Mouse (Mus musculus) liver, embryonic 11.5 days (tissue): ENCODE measurements at regions not wholly inside any gene's neighbourhood (a gene's known extent, or its start where the extent isn't known, plus 50 kb on each side); places are given as distances from the start of the nearest gene placed in this dataset.
"Not testable (repeated sequence)": the region's sequence is repeated elsewhere in the genome, so short reads cannot be mapped to it uniquely, and the experiment has no call there.

Source experiments
- ATAC-seq: fragments of 200-750 bp; cut with Nextera tagmentation; replicated peaks from 2 replicates; pipeline ENCODE4 v1.8.0; 2017; ENCODE audit warnings: moderate number of reproducible peaks, mild to moderate bottlenecking, moderate TSS enrichment, moderate library complexity; ENCODE audit not compliant: low FRiP score
- DNase-seq: peaks from one replicate; pipeline ENCODE4 v3.0.0-alpha.2; 2017; ENCODE audit warnings: low spot score
- H3K27ac ChIP-seq: fragments of 300-500 bp; sonication (generic); 2 replicates; pipeline ENCODE4 v1.5.1; 2014; ENCODE audit warnings: mild to moderate bottlenecking, low read depth, low read length, control low read depth
- H3K27me3 ChIP-seq: fragments of 300-500 bp; sonication (generic); replicated peaks from 2 replicates; pipeline ENCODE4 v1.6.1; 2014; ENCODE audit warnings: low read length, mixed read lengths; ENCODE audit not compliant: control insufficient read depth, insufficient read depth
- H3K36me3 ChIP-seq: fragments of 300-500 bp; sonication (generic); 2 replicates; pipeline ENCODE4 v1.6.1; 2014; ENCODE audit warnings: mild to moderate bottlenecking, low read length, moderate library complexity, mixed read lengths; ENCODE audit not compliant: control insufficient read depth, insufficient read depth
- H3K4me1 ChIP-seq: fragments of 300-500 bp; sonication (generic); replicated peaks from 2 replicates; pipeline ENCODE4 v1.6.1; 2014; ENCODE audit warnings: low read length, mixed read lengths; ENCODE audit not compliant: control insufficient read depth, insufficient read depth
- H3K4me2 ChIP-seq: fragments of 300-500 bp; sonication (generic); 2 replicates; pipeline ENCODE4 v1.6.1; 2014; ENCODE audit warnings: mild to moderate bottlenecking, control low read depth, moderate library complexity
- H3K4me3 ChIP-seq: fragments of 300-500 bp; sonication (generic); 2 replicates; pipeline ENCODE4 v1.5.1; 2014; ENCODE audit warnings: low read depth, low read length, control low read depth
- H3K9ac ChIP-seq: fragments of 300-500 bp; sonication (generic); 2 replicates; pipeline ENCODE4 v1.6.1; 2014; ENCODE audit warnings: low read depth, low read length, control low read depth
- H3K9me3 ChIP-seq: fragments of 300-500 bp; sonication (generic); 2 replicates; pipeline ENCODE4 v1.6.1; 2016; ENCODE audit warnings: low read length, inconsistent platforms, mixed read lengths; ENCODE audit not compliant: control insufficient read depth
- WGBS: fragments of 180-500 bp; shearing (Covaris S2); extraction: QIAGEN DNeasy Blood & Tissue Kit; methylation state at CpG from one replicate; pipeline ENCODE4 v1.1.7; 2014; 5-methylcytosine and 5-hydroxymethylcytosine counted together

- WGBS = 75% methylated on average over 14 of the region's 14 CpGs
- no peak overlapping the region for H3K27ac ChIP-seq
- H3K4me3 ChIP-seq = no peak overlapping the region
- no peak overlapping the region for H3K9ac ChIP-seq
- no peaks in the 10 kb centered on the region for H3K4me1 ChIP-seq
- H3K4me2 ChIP-seq = no peak overlapping the region
- H3K27me3 ChIP-seq = no peaks in the 10 kb centered on the region
- DNase-seq (no peak), ATAC-seq (no peak)
- no peaks in the 10 kb centered on the region for H3K36me3 ChIP-seq
- no peaks in the 10 kb centered on the region for H3K9me3 ChIP-seq
These were observed 106.0 kb upstream of the Rhobtb1 start for GRCm38 (mm10) chr10:69045275-69045674.

DNA sequence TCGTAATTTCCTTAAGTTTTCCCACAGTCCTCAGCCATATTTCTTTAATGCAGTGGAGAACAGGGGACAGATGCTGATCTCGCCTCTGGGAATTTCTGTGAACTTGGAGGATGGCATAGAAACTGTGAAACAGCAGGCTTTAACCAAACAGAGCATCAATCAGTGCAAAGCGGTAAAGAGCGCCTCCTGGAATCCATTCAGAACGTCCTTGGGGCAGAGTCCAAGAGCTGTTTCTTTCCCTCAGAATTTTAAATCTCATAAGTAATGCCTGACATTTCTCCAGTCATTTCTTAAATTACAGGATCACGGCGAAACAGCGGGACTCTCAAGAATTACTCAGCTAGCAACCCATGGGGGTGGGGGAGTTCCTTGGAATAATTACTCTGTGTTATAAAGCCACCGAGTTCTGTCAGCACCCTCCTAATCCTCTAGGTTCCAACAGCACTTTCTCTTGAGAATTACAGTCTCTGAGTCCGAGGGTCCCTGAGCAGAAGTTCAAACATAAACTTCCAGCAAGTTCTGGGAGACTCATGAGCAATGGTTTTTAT, 105.2 kb upstream of the Rhobtb1 start:
- no peak overlapping the region for H3K4me3 ChIP-seq
- WGBS = 58% methylated on average over 10 of the region's 10 CpGs
- no peak overlapping the region for H3K27ac ChIP-seq
- ATAC-seq (no peak), DNase-seq (no peak)
- no peaks in the 10 kb centered on the region for H3K27me3 ChIP-seq
- H3K4me1 ChIP-seq = no peaks in the 10 kb centered on the region
- no peaks in the 10 kb centered on the region for H3K36me3 ChIP-seq
- H3K9me3 ChIP-seq = no peaks in the 10 kb centered on the region
- no peak overlapping the region for H3K4me2 ChIP-seq
- no peak overlapping the region for H3K9ac ChIP-seq

DNA sequence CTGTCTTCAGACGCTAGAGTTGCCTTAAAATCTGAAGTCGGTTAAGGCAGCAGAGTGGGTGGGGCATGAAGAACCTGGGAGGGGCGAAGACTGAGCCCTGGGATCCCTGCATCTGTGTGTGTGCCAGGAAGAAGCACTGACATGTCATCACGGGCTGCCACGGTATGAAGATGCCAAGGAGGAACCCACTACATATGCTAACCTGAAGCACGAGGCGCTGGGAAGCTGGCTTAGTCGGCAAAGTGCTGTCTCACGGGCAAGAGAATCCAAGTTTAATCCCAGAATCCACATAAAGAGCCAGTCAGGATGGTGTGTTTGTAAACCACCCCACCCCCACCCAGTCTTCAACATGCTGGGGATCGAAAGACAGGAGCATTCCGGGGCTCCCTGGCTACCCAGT, 73.2 kb upstream of the Rhobtb1 start:
- H3K4me2 ChIP-seq = no peak overlapping the region
- ATAC-seq (no peak), DNase-seq (no peak)
- no peaks in the 10 kb centered on the region for H3K9me3 ChIP-seq
- 71% methylated on average over 11 of the region's 11 CpGs for WGBS
- H3K27me3 ChIP-seq = no peaks in the 10 kb centered on the region
- no peaks in the 10 kb centered on the region for H3K4me1 ChIP-seq
- no peak overlapping the region for H3K9ac ChIP-seq
- no peaks in the 10 kb centered on the region for H3K36me3 ChIP-seq
- no peak overlapping the region for H3K4me3 ChIP-seq
- H3K27ac ChIP-seq = no peak overlapping the region

- WGBS = 63% methylated on average over 1 of the region's 1 CpGs
- Histone ChIP-seq H3K4me2 (no peak overlapping the region), H3K9me3 (no peaks in the 10 kb centered on the region), H3K27me3 (no peaks in the 10 kb centered on the region), H3K4me3 (no peak overlapping the region), H3K9ac (no peak overlapping the region), H3K4me1 (no peaks in the 10 kb centered on the region), H3K27ac (no peak overlapping the region), H3K36me3 (no peaks in the 10 kb centered on the region)
- DNase-seq = no peak
- ATAC-seq = no peak
These were observed 65.0 kb upstream of the Rhobtb1 start for GRCm38 (mm10) chr10:69086184-69086583.

- no peak overlapping the region for H3K9ac ChIP-seq
- WGBS = 60% methylated on average over 3 of the region's 3 CpGs
- H3K27ac ChIP-seq = no peak overlapping the region
- H3K4me3 ChIP-seq = no peak overlapping the region
- no peak for DNase-seq
- H3K27me3 ChIP-seq = no peaks in the 10 kb centered on the region
- no peak for ATAC-seq
- H3K36me3 ChIP-seq = no peaks in the 10 kb centered on the region
- no peak overlapping the region for H3K4me2 ChIP-seq
- no peaks in the 10 kb centered on the region for H3K4me1 ChIP-seq
- H3K9me3 ChIP-seq = no peaks in the 10 kb centered on the region
These were observed 59.4 kb upstream of the Rhobtb1 start for GRCm38 (mm10) chr10:69091872-69092271.

DNA sequence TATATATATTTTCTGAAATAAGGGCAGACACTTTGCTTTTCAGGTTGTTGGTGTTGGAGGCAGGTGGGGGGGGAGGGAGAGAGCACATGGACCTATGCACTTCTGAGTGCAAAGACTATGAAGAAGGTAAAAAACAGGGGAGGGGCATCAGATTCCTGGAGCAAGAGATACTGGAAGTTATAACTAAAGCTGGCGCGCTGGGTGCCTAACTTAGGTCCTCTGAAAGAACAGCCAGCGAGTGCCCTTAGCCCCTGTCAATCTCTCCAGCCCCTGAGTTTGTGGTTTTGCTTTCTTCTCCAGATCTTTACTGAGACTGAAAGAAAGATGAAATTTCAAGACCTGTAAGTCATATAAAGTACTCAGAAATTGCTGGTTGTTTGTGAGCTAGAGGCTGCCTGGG, 51.2 kb upstream of the Rhobtb1 start:
- Histone ChIP-seq H3K9me3 (no peaks in the 10 kb centered on the region), H3K27ac (no peak overlapping the region), H3K4me3 (no peak overlapping the region), H3K4me2 (no peak overlapping the region), H3K9ac (no peak overlapping the region), H3K4me1 (no peaks in the 10 kb centered on the region), H3K36me3 (no peaks in the 10 kb centered on the region), H3K27me3 (no peaks in the 10 kb centered on the region)
- ATAC-seq (no peak), DNase-seq (no peak)
- WGBS = 89% methylated on average over 3 of the region's 3 CpGs

DNA sequence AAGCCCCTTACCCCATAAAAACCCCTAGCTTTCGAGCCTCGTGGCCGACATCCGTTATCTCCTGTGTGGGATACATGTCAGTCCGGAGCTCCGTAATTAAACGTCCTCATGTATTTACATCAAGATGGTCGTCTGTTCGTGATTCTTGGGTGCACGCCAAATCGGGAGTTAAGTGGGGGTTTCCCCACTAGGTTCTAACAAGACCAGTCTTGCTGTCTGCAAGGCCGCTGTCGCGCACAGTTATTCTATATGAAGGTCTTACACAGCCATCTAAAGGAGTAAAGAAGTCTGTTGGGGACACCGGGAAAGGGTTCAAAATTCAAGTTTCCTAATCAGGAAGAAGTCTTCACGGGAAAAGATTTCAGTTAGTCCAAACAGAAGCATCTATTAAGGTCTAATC, 50.5 kb upstream of the Rhobtb1 start:
- not testable (repeated sequence) for H3K9me3 ChIP-seq, H3K9ac ChIP-seq, H3K27ac ChIP-seq, DNase-seq, ATAC-seq, H3K27me3 ChIP-seq, H3K4me3 ChIP-seq, H3K4me2 ChIP-seq, H3K4me1 ChIP-seq, H3K36me3 ChIP-seq
- 81% methylated on average over 16 of the region's 16 CpGs for WGBS
